Mouse (Mus musculus) small intestine, adult 2 months (tissue): Measurements from ENCODE around the gene Lef1.

Experiments used
- CTCF ChIP-seq: fragments of 200-500 bp; IDR thresholded peaks from 2 replicates; pipeline ENCODE4 v1.5.1; 2012; ENCODE audit warnings: low read depth, mild to moderate bottlenecking, control low read depth, inconsistent platforms, low read length, moderate library complexity, mixed read lengths; ENCODE audit not compliant: insufficient replicate concordance, insufficient read length; ENCODE audit errors: extremely low read depth
- POLR2A ChIP-seq: fragments of 200-500 bp; IDR thresholded peaks from 2 replicates; pipeline ENCODE4 v1.6.1; 2012; ENCODE audit warnings: low read depth, mild to moderate bottlenecking, control low read depth, inconsistent platforms, low read length, moderate library complexity

- TF ChIP-seq CTCF (no peak), POLR2A (no peak)
These were observed 42.3 kb upstream of the Lef1 start for GRCm38 (mm10) chr3:131068000-131068399.
